8 mouse cellular contexts compared by ENCODE assay signal in the genomic region with DNA sequence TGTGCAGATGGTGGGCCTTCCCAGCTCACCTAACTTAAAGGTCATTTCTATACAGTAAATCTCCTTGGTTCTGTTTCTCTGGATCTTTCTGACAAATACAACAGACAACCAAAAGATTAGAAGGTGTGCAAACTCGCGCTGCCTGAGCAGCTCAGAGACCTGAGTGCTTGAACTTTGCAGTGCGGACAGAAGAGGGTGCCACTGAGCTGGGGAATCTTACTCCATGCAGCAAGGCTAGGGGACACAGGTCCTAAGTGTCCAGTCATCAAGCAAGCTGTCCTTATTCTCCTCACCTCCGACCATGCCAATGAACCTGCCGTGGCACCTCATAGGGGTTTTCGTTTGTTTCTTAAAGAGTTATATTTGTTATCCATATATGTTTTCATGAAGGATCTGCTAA. TPM values are rescaled to one million over a fixed set of nuclear protein-coding genes. Genes with fewer than 3 reads are reported as not detected.
DNase-seq lines count a peak whose midpoint lies in the region; ATAC-seq and TF ChIP-seq lines count a peak whose summit lies in the region.

No protein-coding gene starts in this region.

- no peak for DNase-seq in forebrain, postnatal 0 days
- no peak for DNase-seq in forebrain, embryonic 14.5 days (ENCODE audit: low spot score)
- DNase-seq in lung, postnatal 0 days (ENCODE audit: low spot score), result no peak
- DNase-seq in lung, postnatal 4 days, result no peak
- DNase-seq in brain, adult 2 months (ENCODE audit: low read depth, low spot score), result peak; percentile 33
- DNase-seq in liver, postnatal 0 days, result no peak
- no peak for DNase-seq in heart, adult 9 months (ENCODE audit: low spot score in 2 of 2)
- DNase-seq in frontal cortex, adult 2 months (ENCODE audit: extremely low spot score in 1 of 2, low spot score in 1 of 2), result no peak

- no peak for ATAC-seq in forebrain, postnatal 0 days
- ATAC-seq in forebrain, embryonic 14.5 days, result no peak
- no peak for ATAC-seq in lung, postnatal 0 days
- ATAC-seq in liver, postnatal 0 days, result no peak

- H3K36me3 ChIP-seq in forebrain, postnatal 0 days (ENCODE audit: insufficient read depth), result no peaks in the 10 kb centered on the region
- H3K36me3 ChIP-seq in forebrain, embryonic 14.5 days (ENCODE audit: control insufficient read depth, insufficient read depth, low read length), result no peaks in the 10 kb centered on the region
- no peaks in the 10 kb centered on the region for H3K36me3 ChIP-seq in lung, postnatal 0 days (ENCODE audit: insufficient read depth, low read length)
- no peaks in the 10 kb centered on the region for H3K36me3 ChIP-seq in liver, postnatal 0 days (replicated peaks; ENCODE audit: insufficient read depth, low read length)

- 46% methylated on average over 6 of the region's 6 CpGs for WGBS in forebrain, postnatal 0 days
- WGBS in forebrain, embryonic 14.5 days, result 55% methylated on average over 6 of the region's 6 CpGs
- 38% methylated on average over 6 of the region's 6 CpGs for WGBS in lung, postnatal 0 days
- WGBS in liver, postnatal 0 days (ENCODE audit: insufficient replicate concordance), result 65% methylated on average over 6 of the region's 6 CpGs

- H3K4me3 ChIP-seq in forebrain, postnatal 0 days (ENCODE audit: low read depth, low read length), result no peak overlapping the region
- no peak overlapping the region for H3K4me3 ChIP-seq in forebrain, embryonic 14.5 days (ENCODE audit: low read depth, low read length)
- no peak overlapping the region for H3K4me3 ChIP-seq in lung, postnatal 0 days (ENCODE audit: low read depth, low read length)
- H3K4me3 ChIP-seq in liver, postnatal 0 days (ENCODE audit: low read depth, low read length), result no peak overlapping the region

- H3K4me1 ChIP-seq in forebrain, postnatal 0 days (ENCODE audit: insufficient read depth), result no peaks in the 10 kb centered on the region
- H3K4me1 ChIP-seq in forebrain, embryonic 14.5 days (ENCODE audit: control insufficient read depth, insufficient read depth, low read length), result no peaks in the 10 kb centered on the region
- no peaks in the 10 kb centered on the region for H3K4me1 ChIP-seq in lung, postnatal 0 days (ENCODE audit: insufficient read depth, low read depth, low read length)
- no peaks in the 10 kb centered on the region for H3K4me1 ChIP-seq in liver, postnatal 0 days (ENCODE audit: insufficient read depth)

- H3K9me3 ChIP-seq in forebrain, postnatal 0 days (ENCODE audit: low read length), result no peaks in the 10 kb centered on the region
- no peaks in the 10 kb centered on the region for H3K9me3 ChIP-seq in forebrain, embryonic 14.5 days (replicated peaks; ENCODE audit: control insufficient read depth, low read length)
- H3K9me3 ChIP-seq in lung, postnatal 0 days (ENCODE audit: low read length), result no peaks in the 10 kb centered on the region
- no peaks in the 10 kb centered on the region for H3K9me3 ChIP-seq in liver, postnatal 0 days (ENCODE audit: low read length)

- no peak overlapping the region for H3K9ac ChIP-seq in forebrain, postnatal 0 days
- H3K9ac ChIP-seq in forebrain, embryonic 14.5 days (ENCODE audit: low read length), result no peak overlapping the region
- H3K9ac ChIP-seq in lung, postnatal 0 days (replicated peaks; ENCODE audit: low read depth), result no peak overlapping the region
- no peak overlapping the region for H3K9ac ChIP-seq in liver, postnatal 0 days (replicated peaks)

- TF ChIP-seq CTCF in forebrain, postnatal 0 days (IDR thresholded peaks at IDR 0.05; ENCODE audit: low read depth), result peak; percentile 43
- peak; percentile 37 for TF ChIP-seq CTCF in lung, postnatal 0 days (IDR thresholded peaks at IDR 0.05)
- TF ChIP-seq CTCF in liver, postnatal 0 days (IDR thresholded peaks at IDR 0.05; ENCODE audit: low read depth), result peak; percentile 26; the same call in 1 of the 2 replicates

- H3K4me2 ChIP-seq in forebrain, postnatal 0 days (ENCODE audit: low read depth), result no peak overlapping the region
- H3K4me2 ChIP-seq in forebrain, embryonic 14.5 days (ENCODE audit: low read length), result no peak overlapping the region
- H3K4me2 ChIP-seq in lung, postnatal 0 days (replicated peaks; ENCODE audit: low read depth, low read length), result no peak overlapping the region
- H3K4me2 ChIP-seq in liver, postnatal 0 days (ENCODE audit: low read depth, low read length), result no peak overlapping the region

- no peaks in the 10 kb centered on the region for H3K27me3 ChIP-seq in forebrain, postnatal 0 days (ENCODE audit: insufficient read depth, low read length)
- no peaks in the 10 kb centered on the region for H3K27me3 ChIP-seq in forebrain, embryonic 14.5 days (replicated peaks; ENCODE audit: control insufficient read depth, insufficient read depth, low read length)
- no peaks in the 10 kb centered on the region for H3K27me3 ChIP-seq in lung, postnatal 0 days (replicated peaks; ENCODE audit: insufficient read depth, low read length)
- H3K27me3 ChIP-seq in liver, postnatal 0 days (ENCODE audit: insufficient read depth, low read length), result no peaks in the 10 kb centered on the region

- no peak overlapping the region for H3K27ac ChIP-seq in forebrain, postnatal 0 days (ENCODE audit: low read depth, low read length)
- no peak overlapping the region for H3K27ac ChIP-seq in forebrain, embryonic 14.5 days (ENCODE audit: low read depth, low read length)
- no peak overlapping the region for H3K27ac ChIP-seq in lung, postnatal 0 days (ENCODE audit: low read length)
- H3K27ac ChIP-seq in liver, postnatal 0 days (ENCODE audit: low read depth), result no peak overlapping the region

- TF ChIP-seq EP300 in lung, postnatal 0 days (IDR thresholded peaks at IDR 0.05), result no peak
- TF ChIP-seq EP300 in liver, postnatal 0 days (IDR thresholded peaks at IDR 0.05; ENCODE audit: low read depth), result no peak

RNA-seq across cellular contexts. Expression of a gene that starts 48.7 kb away (rescaled TPM):
- 2.5 and 3.9 TPM in 2 replicates for total RNA-seq in forebrain, postnatal 0 days (2014; rRNA removed)
- 0.69 and 0.90 TPM in 2 replicates for polyA plus RNA-seq in forebrain, postnatal 0 days (2015; fragmentation: Nextera tagmentation; extraction: Ambion mirVana)
- 0.37 and 0.46 TPM in 2 replicates for polyA plus RNA-seq in forebrain, embryonic 14.5 days (2014; fragmentation: Nextera tagmentation; extraction: Ambion mirVana)
- 11.6 and 13.3 TPM in 2 replicates for polyA plus RNA-seq in lung, postnatal 0 days (2015; fragmentation: Nextera tagmentation; extraction: Ambion mirVana)
- 1.9 and 2.0 TPM in 2 replicates for polyA plus RNA-seq in liver, postnatal 0 days (2015; fragmentation: Nextera tagmentation; extraction: Ambion mirVana)
- 7.1 TPM in 2 replicates for polyA plus RNA-seq in frontal cortex, adult 2 months (2012; rRNA removed)
